Mouse (Mus musculus) ES-Bruce4 (cell line): ENCODE measurements at regions not wholly inside any gene's neighbourhood (a gene's known extent, or its start where the extent isn't known, plus 50 kb on each side); places are given as distances from the start of the nearest gene placed in this dataset.

Experiments used
- EP300 ChIP-seq: IDR thresholded peaks from 2 replicates; pipeline ENCODE4 v1.6.1; 2011; ENCODE audit warnings: low read depth, low read length; ENCODE audit not compliant: insufficient read depth
- POLR2A ChIP-seq: IDR thresholded peaks from one replicate; pipeline ENCODE4 v1.8.1; 2011; ENCODE audit warnings: low read length; ENCODE audit not compliant: insufficient read depth

DNA sequence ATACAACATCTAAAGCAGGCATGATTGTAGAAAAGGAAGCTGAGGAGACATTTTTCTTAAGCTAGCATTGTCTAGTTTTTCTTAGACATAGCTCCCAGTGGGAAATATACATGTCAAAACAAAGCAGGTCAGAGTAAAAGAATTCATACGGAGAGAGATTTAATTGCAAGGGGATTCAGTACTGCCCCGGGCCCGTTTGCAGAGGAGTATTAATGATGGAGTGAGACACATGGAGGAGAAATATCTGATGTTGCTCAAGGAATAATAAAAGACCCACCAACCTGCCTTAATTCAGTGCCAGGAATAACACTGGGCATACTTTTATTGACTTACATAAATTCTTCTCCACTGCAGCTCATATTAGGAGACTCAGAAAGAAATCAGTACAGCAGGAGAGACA lies 623.6 kb upstream of the BB014433 start:
- TF ChIP-seq POLR2A (no peak), EP300 (no peak)
